Mouse (Mus musculus) MEL (cell line): ENCODE measurements around the gene Dlat. TPM values are rescaled to one million over a fixed set of nuclear protein-coding genes. Genes with fewer than 3 reads are reported as not detected.

Source experiments
- DNase-seq: peaks from one replicate; pipeline ENCODE4 v3.0.0; 2011; ENCODE audit warnings: low read depth, low spot score
- H3K27ac ChIP-seq: 2 replicates; pipeline ENCODE4 v1.5.1; 2012; ENCODE audit warnings: low read depth, mild to moderate bottlenecking, control low read depth, low read length, moderate library complexity; ENCODE audit not compliant: control insufficient read depth
- H3K27me3 ChIP-seq, 2 experiments: fragments of 150-350 bp in 1 of 2; sonication (generic) in 1 of 2; 2 replicates each; pipeline ENCODE4 v1.6.1; 2012; ENCODE audit warnings: low read length in 2 of 2, mild to moderate bottlenecking in 2 of 2, improper control_type of control experiment in 1 of 2, moderate library complexity in 1 of 2; ENCODE audit not compliant: insufficient read depth in 2 of 2, control insufficient read depth in 1 of 2
- H3K36me3 ChIP-seq, 2 experiments: 2 replicates each; pipeline ENCODE4 v1.6.1; 2012 to 2014; ENCODE audit warnings: low read length in 2 of 2, improper control_type of control experiment in 1 of 2, inconsistent platforms in 1 of 2, mild to moderate bottlenecking in 1 of 2; ENCODE audit not compliant: insufficient read depth in 2 of 2, control insufficient read depth in 1 of 2
- H3K4me1 ChIP-seq, 2 experiments: fragments of 150-350 bp in 1 of 2; sonication (generic) in 1 of 2; 2 replicates each; pipeline ENCODE4 v1.6.1; 2012; ENCODE audit warnings: low read length in 2 of 2, improper control_type of control experiment in 1 of 2, mild to moderate bottlenecking in 1 of 2; ENCODE audit not compliant: insufficient read depth in 2 of 2, control insufficient read depth in 1 of 2
- H3K4me3 ChIP-seq, 2 experiments: fragments of 150-350 bp in 1 of 2; sonication (generic) in 1 of 2; 2 replicates each; pipeline ENCODE4 v1.5.1; 2012; ENCODE audit warnings: low read depth in 2 of 2, low read length in 2 of 2, mild to moderate bottlenecking in 2 of 2, moderate library complexity in 2 of 2, control low read depth in 1 of 2, improper control_type of control experiment in 1 of 2; ENCODE audit not compliant: control insufficient read depth in 1 of 2, insufficient read depth in 1 of 2
- H3K79me2 ChIP-seq: 2 replicates; pipeline ENCODE4 v1.6.1; 2012; ENCODE audit warnings: mild to moderate bottlenecking, low read length, moderate library complexity; ENCODE audit not compliant: control insufficient read depth, poor library complexity, insufficient read depth
- H3K9ac ChIP-seq: 2 replicates; pipeline ENCODE4 v1.6.1; 2012; ENCODE audit warnings: low read depth, mild to moderate bottlenecking, control low read depth, low read length, moderate library complexity; ENCODE audit not compliant: control insufficient read depth, poor library complexity, severe bottlenecking
- H3K9me3 ChIP-seq: fragments of 150-350 bp; sonication (generic); replicated peaks from 2 replicates; pipeline ENCODE4 v1.6.1; 2012; ENCODE audit warnings: mild to moderate bottlenecking, low read length, improper control_type of control experiment, moderate library complexity; ENCODE audit not compliant: insufficient read depth
- BHLHE40 ChIP-seq: IDR thresholded peaks from 2 replicates; pipeline ENCODE4 v1.6.1; 2012; ENCODE audit warnings: low read depth, mild to moderate bottlenecking, inconsistent platforms, low read length, improper control_type of control experiment, borderline replicate concordance
- CTCF ChIP-seq, 3 experiments: IDR thresholded peaks in 2 of 3; conservative IDR thresholded peaks in 1 of 3; 2 replicates each; pipeline ENCODE4 v1.5.1; 2011 to 2012; ENCODE audit warnings: low read length in 3 of 3, low read depth in 2 of 3, mild to moderate bottlenecking in 2 of 3, improper control_type of control experiment in 1 of 3, inconsistent platforms in 1 of 3, mixed read lengths in 1 of 3, moderate library complexity in 1 of 3; ENCODE audit not compliant: control insufficient read depth in 1 of 3, insufficient read depth in 1 of 3, poor library complexity in 1 of 3, severe bottlenecking in 1 of 3
- ELF1 ChIP-seq: IDR thresholded peaks from 2 replicates; pipeline ENCODE4 v1.6.1; 2014; ENCODE audit warnings: low read depth, mild to moderate bottlenecking, inconsistent platforms, low read length, improper control_type of control experiment, moderate library complexity
- GABPA ChIP-seq: IDR thresholded peaks from 2 replicates; pipeline ENCODE4 v1.6.1; 2012; ENCODE audit warnings: low read depth, mild to moderate bottlenecking, inconsistent platforms, low read length, improper control_type of control experiment, moderate library complexity
- GATA1 ChIP-seq: IDR thresholded peaks from 2 replicates; pipeline ENCODE4 v1.6.1; 2011; ENCODE audit warnings: low read depth, low read length, improper control_type of control experiment
- JUND ChIP-seq: IDR thresholded peaks from 2 replicates; pipeline ENCODE4 v1.6.1; 2011; ENCODE audit warnings: low read depth, mild to moderate bottlenecking, improper control_type of control experiment, low read length
- MAFK ChIP-seq: IDR thresholded peaks from 2 replicates; pipeline ENCODE4 v1.6.1; 2011; ENCODE audit warnings: low read depth, mild to moderate bottlenecking, low read length, improper control_type of control experiment, borderline replicate concordance
- NELFE ChIP-seq: IDR thresholded peaks from 2 replicates; pipeline ENCODE4 v1.6.1; 2011; ENCODE audit warnings: low read depth, low read length, improper control_type of control experiment
- NRF1 ChIP-seq: IDR thresholded peaks from 2 replicates; pipeline ENCODE4 v1.6.1; 2014; ENCODE audit warnings: low read depth, mild to moderate bottlenecking, inconsistent platforms, low read length, improper control_type of control experiment, moderate library complexity; ENCODE audit not compliant: poor library complexity, insufficient read depth, severe bottlenecking
- POLR2AphosphoS5 ChIP-seq: IDR thresholded peaks from 2 replicates; pipeline ENCODE4 v1.6.1; 2012; ENCODE audit warnings: low read depth, borderline replicate concordance, mild to moderate bottlenecking, inconsistent platforms, low read length, moderate library complexity, mixed read lengths
- RAD21 ChIP-seq: IDR thresholded peaks from 2 replicates; pipeline ENCODE4 v1.6.1; 2011; ENCODE audit warnings: mild to moderate bottlenecking, low read depth, low read length, improper control_type of control experiment
- SIN3A ChIP-seq: IDR thresholded peaks from 2 replicates; pipeline ENCODE4 v1.6.1; 2012; ENCODE audit warnings: low read length, improper control_type of control experiment, inconsistent platforms
- SMC3 ChIP-seq: IDR thresholded peaks from 2 replicates; pipeline ENCODE4 v1.6.1; 2011; ENCODE audit warnings: low read depth, low read length, improper control_type of control experiment
- USF1 ChIP-seq: IDR thresholded peaks from 2 replicates; pipeline ENCODE4 v1.6.1; 2014; ENCODE audit warnings: low read depth, mild to moderate bottlenecking, inconsistent platforms, low read length, improper control_type of control experiment, moderate library complexity
- ZMIZ1 ChIP-seq: IDR thresholded peaks from 2 replicates; pipeline ENCODE4 v1.6.1; 2012; ENCODE audit warnings: low read depth, mild to moderate bottlenecking, inconsistent platforms, low read length, improper control_type of control experiment, moderate library complexity
- ZNF384 ChIP-seq: IDR thresholded peaks from 2 replicates; pipeline ENCODE4 v1.6.1; 2012; ENCODE audit warnings: low read depth, mild to moderate bottlenecking, inconsistent platforms, low read length, improper control_type of control experiment
- polyA plus RNA-seq, 2 experiments: library from polyadenylated mRNA; stranded (reverse) in 1 of 2; unstranded in 1 of 2; fragments of >175 nt in 1 of 2; fragments of >200 nt in 1 of 2; gene quantifications; 2 replicates each; pipeline versions ENCODE4 v1.2.1 to v1.2.4; 2012; ENCODE audit warnings: low replicate concordance in 2 of 2, low read depth in 1 of 2; ENCODE audit not compliant: insufficient read length in 2 of 2, insufficient read depth in 1 of 2, missing spikeins in 1 of 2
- total RNA-seq: library from RNA; depleted of rRNA; stranded (reverse); fragments of 300-350 nt; gene quantifications from 2 replicates; pipeline ENCODE4 v1.2.3, GENCODE M21; 2012

Dlat gene
- total and polyA plus RNA-seq, 3 experiments = 52.2 to 77.4 TPM; not detected in 1

DNA sequence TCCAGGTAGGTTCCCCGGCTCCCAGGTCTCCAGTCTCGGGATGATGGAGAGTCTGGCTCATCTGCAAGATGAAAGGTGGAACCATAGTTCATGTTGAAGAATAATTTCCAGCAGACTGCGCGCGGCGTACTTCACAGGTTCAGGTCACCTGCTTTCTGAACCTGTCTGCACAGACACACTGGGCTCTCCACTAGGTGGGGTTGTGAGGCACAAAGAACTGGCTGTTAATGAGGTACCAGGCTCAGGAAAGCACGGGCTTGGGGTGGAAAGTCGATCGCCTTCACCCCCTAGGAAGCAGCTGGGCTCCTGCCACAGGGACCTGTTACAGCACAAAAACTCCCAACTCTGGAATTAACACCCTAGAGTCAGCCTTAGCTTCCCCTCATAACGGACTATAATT, 34.1 kb upstream of the Dlat start:
- H3K9me3 ChIP-seq = no peaks in the 10 kb centered on the region
- no peaks in the 10 kb centered on the region for H3K4me1 ChIP-seq
- peak; percentile 26 for DNase-seq
- no peak overlapping the region for H3K4me3 ChIP-seq
- no peaks in the 10 kb centered on the region for H3K79me2 ChIP-seq
- peaks cover 23 to 28% of the 10 kb centered on the region in 2 experiments for H3K27me3 ChIP-seq
- H3K27ac ChIP-seq = no peak overlapping the region
- H3K9ac ChIP-seq = no peak overlapping the region
- H3K36me3 ChIP-seq = no peaks in the 10 kb centered on the region
- peak; percentile 36; the same call in 1 of the 2 replicates for TF ChIP-seq SMC3
- peak; percentile 16 to 43 (median 41); a peak in 4 of 6 replicates for TF ChIP-seq CTCF (IDR thresholded peaks at IDR 0.05 in 2 of 3, conservative IDR thresholded peaks at IDR 0.05 in 1 of 3; ENCODE audit: control insufficient read depth in 1 of 3, insufficient read depth in 1 of 3, low read depth in 2 of 3, low read length in 3 of 3, poor library complexity in 1 of 3, severe bottlenecking in 1 of 3)
- no peak for TF ChIP-seq USF1
- TF ChIP-seq RAD21 = peak; percentile 16; the same call in 1 of the 2 replicates

DNA sequence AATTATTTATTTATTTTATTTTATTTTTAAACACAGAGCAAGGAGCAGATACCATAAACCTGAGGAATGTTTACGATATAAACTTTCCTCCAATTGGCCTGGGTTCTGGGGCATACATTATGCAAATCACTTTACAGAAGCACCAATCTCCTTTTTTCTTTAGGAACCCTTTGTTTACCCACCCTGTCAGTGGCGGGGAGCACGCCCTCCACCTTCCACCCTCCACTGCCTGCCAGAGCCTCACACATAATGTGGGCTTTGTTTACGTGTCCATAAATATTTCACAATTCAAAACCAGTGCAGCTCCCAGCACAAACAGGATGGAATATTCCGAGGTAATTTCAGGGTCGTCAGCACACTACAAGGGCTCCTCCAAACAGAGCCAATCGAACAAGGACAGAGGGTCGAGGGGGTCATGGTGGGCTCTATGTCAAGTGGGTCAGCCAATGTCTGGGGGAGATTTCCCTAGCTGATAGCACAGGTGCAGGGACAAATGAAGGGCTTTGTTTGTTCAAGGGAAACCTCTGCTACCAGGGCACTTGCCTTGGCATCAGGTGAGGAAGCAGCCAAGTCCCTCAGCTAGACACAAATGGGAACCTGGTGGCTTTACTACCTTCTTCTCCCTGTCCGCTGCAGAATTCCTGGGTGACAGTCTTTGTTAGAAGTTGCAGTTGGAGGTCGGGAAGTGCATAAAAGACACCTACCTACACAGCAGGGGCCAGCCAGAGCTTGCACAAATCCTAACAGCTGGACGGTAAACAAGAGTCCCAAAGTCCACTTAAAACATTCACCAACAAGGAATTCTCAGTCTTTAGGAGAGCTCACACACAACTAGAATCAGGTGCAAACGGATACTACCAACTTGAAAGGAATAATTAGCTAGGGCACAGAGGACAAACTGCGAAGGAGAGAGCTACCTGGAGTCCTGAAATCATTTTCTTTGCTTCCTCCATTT, 33.3 kb upstream of the Dlat start:
- TF ChIP-seq SMC3 = no peak
- no peak for TF ChIP-seq GABPA
- no peak for TF ChIP-seq ZMIZ1
- no peak for TF ChIP-seq USF1
- TF ChIP-seq NRF1 = no peak
- no peak for TF ChIP-seq JUND
- no peak for TF ChIP-seq ELF1
- no peak for TF ChIP-seq SIN3A
- TF ChIP-seq BHLHE40 = no peak
- TF ChIP-seq CTCF (IDR thresholded peaks at IDR 0.05 in 2 of 3, conservative IDR thresholded peaks at IDR 0.05 in 1 of 3; ENCODE audit: control insufficient read depth in 1 of 3, insufficient read depth in 1 of 3, low read depth in 2 of 3, low read length in 3 of 3, poor library complexity in 1 of 3, severe bottlenecking in 1 of 3) = no peak
- no peak for TF ChIP-seq MAFK
- TF ChIP-seq RAD21 = no peak
- no peak for TF ChIP-seq POLR2AphosphoS5
- no peak for TF ChIP-seq GATA1
- no peak for TF ChIP-seq NELFE
- no peak for TF ChIP-seq ZNF384
- TF ChIP-seq, all 39 proteins: peak for 0
- Histone ChIP-seq H3K36me3 (no peaks in the 10 kb centered on the region), H3K9me3 (no peaks in the 10 kb centered on the region), H3K4me3 (no peak overlapping the region), H3K27me3 (peaks cover 18 to 28% of the 10 kb centered on the region in 2 experiments), H3K4me1 (no peaks in the 10 kb centered on the region), H3K79me2 (no peaks in the 10 kb centered on the region), H3K27ac (no peak overlapping the region), H3K9ac (no peak overlapping the region)
- DNase-seq = no peak
